8 mouse cellular contexts compared by ENCODE assay signal in genomic region chr11:119042466-119043272, GRCm38 (mm10). TPM values are rescaled to one million over a fixed set of nuclear protein-coding genes. Genes with fewer than 3 reads are reported as not detected.
A peak's percentile ranks its signal among the peaks of the same experiment; 100 is the strongest.
DNase-seq lines count a peak whose midpoint lies in the region; ATAC-seq lines count a peak whose summit lies in the region.

No protein-coding gene starts in this region.

- peaks cover 41% of the 10 kb centered on the region for H3K4me1 ChIP-seq in kidney, embryonic 14.5 days (ENCODE audit: control insufficient read depth, insufficient read depth, low read length)
- H3K4me1 ChIP-seq in embryonic facial prominence, embryonic 12.5 days, result peaks cover 81% of the 10 kb centered on the region
- H3K4me1 ChIP-seq in liver, embryonic 12.5 days, result peaks cover 67% of the 10 kb centered on the region

- H3K36me3 ChIP-seq in kidney, embryonic 14.5 days (ENCODE audit: control insufficient read depth, insufficient read depth, low read length), result 0 out of 2 replicates have a peak, but pooled peaks cover 4% of the 10 kb centered on the region
- H3K36me3 ChIP-seq in embryonic facial prominence, embryonic 12.5 days, result peaks cover 8% of the 10 kb centered on the region
- H3K36me3 ChIP-seq in liver, embryonic 12.5 days, result peaks cover 8% of the 10 kb centered on the region

- H3K27me3 ChIP-seq in kidney, embryonic 14.5 days (ENCODE audit: control insufficient read depth, insufficient read depth, low read length), result peaks cover 76% of the 10 kb centered on the region
- peaks cover 76% of the 10 kb centered on the region for H3K27me3 ChIP-seq in embryonic facial prominence, embryonic 12.5 days
- peaks cover 100% of the 10 kb centered on the region for H3K27me3 ChIP-seq in liver, embryonic 12.5 days (replicated peaks)

- H3K9me3 ChIP-seq in kidney, embryonic 14.5 days (ENCODE audit: control insufficient read depth, low read length), result no peaks in the 10 kb centered on the region
- H3K9me3 ChIP-seq in embryonic facial prominence, embryonic 12.5 days, result no peaks in the 10 kb centered on the region
- H3K9me3 ChIP-seq in liver, embryonic 12.5 days (replicated peaks), result no peaks in the 10 kb centered on the region

- no peak overlapping the region for H3K27ac ChIP-seq in kidney, embryonic 14.5 days (ENCODE audit: low read depth, low read length)
- H3K27ac ChIP-seq in embryonic facial prominence, embryonic 12.5 days, result peak overlapping the region; percentile 77
- no peak overlapping the region for H3K27ac ChIP-seq in liver, embryonic 12.5 days

- H3K4me3 ChIP-seq in kidney, embryonic 14.5 days (ENCODE audit: low read length), result peak overlapping the region; percentile 77
- H3K4me3 ChIP-seq in embryonic facial prominence, embryonic 12.5 days, result peak overlapping the region; percentile 26
- peak overlapping the region; percentile 4; the same call in 1 of the 2 replicates for H3K4me3 ChIP-seq in liver, embryonic 12.5 days

- H3K4me2 ChIP-seq in kidney, embryonic 14.5 days (replicated peaks; ENCODE audit: low read depth, low read length), result no peak overlapping the region; the same call in 1 of the 2 replicates
- peak overlapping the region; percentile 94 for H3K4me2 ChIP-seq in embryonic facial prominence, embryonic 12.5 days (replicated peaks)
- peak overlapping the region; percentile 20; the same call in 1 of the 2 replicates for H3K4me2 ChIP-seq in liver, embryonic 12.5 days

- no peak for DNase-seq in kidney, postnatal 25 days
- peak; percentile 48 for DNase-seq in ZHBTc4 (ENCODE audit: low read depth, low spot score)
- DNase-seq in urinary bladder, postnatal 10 days (ENCODE audit: low spot score), result no peak
- no peak for DNase-seq in spleen, postnatal 14 days (ENCODE audit: low spot score in 2 of 2)

- WGBS in kidney, embryonic 14.5 days, result under 1% methylated on average over 52 of the region's 52 CpGs
- under 1% methylated on average over 52 of the region's 52 CpGs for WGBS in embryonic facial prominence, embryonic 12.5 days
- 2% methylated on average over 52 of the region's 52 CpGs for WGBS in liver, embryonic 12.5 days (ENCODE audit: insufficient replicate concordance)

- no peak overlapping the region for H3K9ac ChIP-seq in kidney, embryonic 14.5 days (ENCODE audit: low read depth, low read length)
- H3K9ac ChIP-seq in embryonic facial prominence, embryonic 12.5 days, result peak overlapping the region; percentile 30; the same call in 1 of the 2 replicates
- no peak overlapping the region for H3K9ac ChIP-seq in liver, embryonic 12.5 days

- ATAC-seq in kidney, embryonic 14.5 days (ENCODE audit: low FRiP score, low TSS enrichment), result no peak
- no peak for ATAC-seq in embryonic facial prominence, embryonic 12.5 days (ENCODE audit: insufficient number of reproducible peaks, insufficient read depth, low FRiP score, low TSS enrichment)
- no peak for ATAC-seq in liver, embryonic 12.5 days
- ATAC-seq in frontal cortex, adult (ENCODE audit: low TSS enrichment), result no peak

RNA-seq across cellular contexts. Expression of gene Cbx8, which starts 1.9 kb away (rescaled TPM):
- polyA plus RNA-seq in kidney, embryonic 14.5 days (2014; fragmentation: Nextera tagmentation; extraction: Ambion mirVana), result 7.8 and 10.9 TPM in 2 replicates
- 9.4 and 10.8 TPM in 2 replicates for polyA plus RNA-seq in embryonic facial prominence, embryonic 12.5 days (2016; fragmentation: Nextera tagmentation; extraction: Ambion mirVana)
- polyA plus RNA-seq in liver, embryonic 12.5 days (2016; fragmentation: Nextera tagmentation; extraction: Ambion mirVana), result 2.5 and 3.3 TPM in 2 replicates

RNA-seq across cellular contexts. Expression of gene Cbx2, which starts 19.9 kb away (rescaled TPM):
- 19.9 and 38.2 TPM in 2 replicates for polyA plus RNA-seq in kidney, embryonic 14.5 days (2014; fragmentation: Nextera tagmentation; extraction: Ambion mirVana)
- 103 and 105 TPM in 2 replicates for polyA plus RNA-seq in embryonic facial prominence, embryonic 12.5 days (2016; fragmentation: Nextera tagmentation; extraction: Ambion mirVana)
- 8.6 TPM in 2 replicates for polyA plus RNA-seq in liver, embryonic 12.5 days (2016; fragmentation: Nextera tagmentation; extraction: Ambion mirVana)

RNA-seq across cellular contexts. Expression of gene Cbx4, which starts 43.4 kb away (rescaled TPM):
- polyA plus RNA-seq in kidney, embryonic 14.5 days (2014; fragmentation: Nextera tagmentation; extraction: Ambion mirVana), result 4.9 and 8.3 TPM in 2 replicates
- polyA plus RNA-seq in embryonic facial prominence, embryonic 12.5 days (2016; fragmentation: Nextera tagmentation; extraction: Ambion mirVana), result 11.7 and 12.3 TPM in 2 replicates
- polyA plus RNA-seq in liver, embryonic 12.5 days (2016; fragmentation: Nextera tagmentation; extraction: Ambion mirVana), result 3.2 and 3.3 TPM in 2 replicates

RNA-seq across cellular contexts. Expression of gene Enpp7, which starts 54.7 kb away (rescaled TPM):
- not detected in 2 replicates for polyA plus RNA-seq in kidney, embryonic 14.5 days (2014; fragmentation: Nextera tagmentation; extraction: Ambion mirVana)
- polyA plus RNA-seq in embryonic facial prominence, embryonic 12.5 days (2016; fragmentation: Nextera tagmentation; extraction: Ambion mirVana), result not detected in 2 replicates
- polyA plus RNA-seq in liver, embryonic 12.5 days (2016; fragmentation: Nextera tagmentation; extraction: Ambion mirVana), result not detected in 2 replicates

Comparison
In these comparisons a context has a peak if more than half of its experiments do, and no peak if none do; other contexts are left out.
1. H3K4me3 ChIP-seq: peak in every context shown above with its lines; median percentile 77 in kidney, embryonic 14.5 days; 26 in embryonic facial prominence, embryonic 12.5 days; 4 in liver, embryonic 12.5 days.